Mouse (Mus musculus) inflammation-experienced regulatory T-cells (primary cell): ENCODE measurements around the gene Fam122a. TPM values are rescaled to one million over a fixed set of nuclear protein-coding genes. Genes with fewer than 3 reads are reported as not detected.

Experiments used
- polyA plus RNA-seq, 2 experiments: library from polyadenylated mRNA; unstranded; fragments of 100-300 nt; shearing (Covaris generic); gene quantifications; one replicate each; pipeline ENCODE4 v1.2.1; 2017

Gene Fam122a
- 10 to 100 TPM; 45.3 to 71.4 TPM for polyA plus RNA-seq

GRCm38 (mm10) chr19:24476929-24477882 lies at the start of gene Fam122a:
Gene Fam122a, minus strand, starts transcription at chr19:24477356.

Other genes with a start within 250 kb of the Fam122a start
- 10 to 100 TPM; 18.6 to 24.7 TPM for gene Fxn, start 196.8 kb downstream of the Fam122a start, polyA plus RNA-seq
- gene Pip5k1b, start 78.5 kb upstream of the Fam122a start, polyA plus RNA-seq, result 1 to 10 TPM; 6.2 to 7.3 TPM
- gene Tmem252, start 196.7 kb upstream of the Fam122a start, polyA plus RNA-seq, result not detected